Mouse (Mus musculus) liver, adult 2 months (tissue): Measurements from ENCODE around the gene Abca3.

Source experiments
- CTCF ChIP-seq: fragments of 200-500 bp; IDR thresholded peaks from 2 replicates; pipeline ENCODE4 v1.5.1; 2011; ENCODE audit warnings: low read depth, low read length, control low read depth
- POLR2A ChIP-seq: fragments of 200-500 bp; IDR thresholded peaks from 2 replicates; pipeline ENCODE4 v1.6.1; 2011; ENCODE audit warnings: low read length, control low read depth; ENCODE audit not compliant: insufficient read depth; ENCODE audit errors: extremely low read depth

DNA sequence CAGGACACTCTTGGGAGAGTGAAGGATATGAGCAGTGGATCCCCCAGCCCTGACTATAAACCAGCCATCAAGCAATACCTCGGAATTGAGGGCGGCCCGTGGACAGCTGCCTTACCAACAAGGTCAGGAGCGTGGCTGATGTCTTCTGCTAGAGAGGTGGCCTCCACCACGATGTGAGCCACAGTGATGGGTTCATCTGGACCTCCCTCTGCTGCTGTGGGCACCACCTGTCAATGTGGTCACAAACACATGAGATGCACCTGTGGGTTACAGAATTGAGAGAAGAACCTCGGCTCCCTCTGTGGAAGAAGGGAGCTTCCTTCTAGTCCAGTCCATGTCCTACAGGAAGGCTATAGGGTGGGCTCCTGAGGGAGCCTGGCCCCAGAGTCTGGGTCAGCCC lies 97.8 kb downstream of the Abca3 start:
- TF ChIP-seq CTCF: no peak
- TF ChIP-seq POLR2A: no peak
